Mouse (Mus musculus) lung, embryonic 15.5 days (tissue): ENCODE measurements around the gene Vmac. TPM values are rescaled to one million over a fixed set of nuclear protein-coding genes. Genes with fewer than 3 reads are reported as not detected.
A peak's percentile ranks its signal among the peaks of the same experiment; 100 is the strongest.

Experiments
- ATAC-seq: fragments of 200-750 bp; cut with Nextera tagmentation; 2 replicates; pipeline ENCODE4 v1.8.0; 2017; ENCODE audit warnings: moderate number of reproducible peaks, borderline replicate concordance; ENCODE audit not compliant: low FRiP score, low TSS enrichment; ENCODE audit errors: extremely low read depth
- H3K27ac ChIP-seq: fragments of 300-500 bp; sonication (generic); 2 replicates; pipeline ENCODE4 v1.5.1; 2015; ENCODE audit warnings: moderate library complexity, mild to moderate bottlenecking, inconsistent platforms
- H3K27me3 ChIP-seq: fragments of 300-500 bp; sonication (generic); 2 replicates; pipeline ENCODE4 v1.6.1; 2015; ENCODE audit warnings: inconsistent platforms
- H3K36me3 ChIP-seq: fragments of 300-500 bp; sonication (generic); 2 replicates; pipeline ENCODE4 v1.6.1; 2015; ENCODE audit warnings: inconsistent platforms
- H3K4me1 ChIP-seq: fragments of 300-500 bp; sonication (generic); 2 replicates; pipeline ENCODE4 v1.6.1; 2015; ENCODE audit warnings: inconsistent platforms
- H3K4me2 ChIP-seq: fragments of 300-500 bp; sonication (generic); 2 replicates; pipeline ENCODE4 v1.6.1; 2015; ENCODE audit warnings: inconsistent platforms, mild to moderate bottlenecking, moderate library complexity
- H3K4me3 ChIP-seq: fragments of 300-500 bp; sonication (generic); 2 replicates; pipeline ENCODE4 v1.5.1; 2015; ENCODE audit warnings: mild to moderate bottlenecking, inconsistent platforms
- H3K9ac ChIP-seq: fragments of 300-500 bp; sonication (generic); 2 replicates; pipeline ENCODE4 v1.6.1; 2015; ENCODE audit warnings: inconsistent platforms
- H3K9me3 ChIP-seq: fragments of 300-500 bp; sonication (generic); 2 replicates; pipeline ENCODE4 v1.6.1; 2016; ENCODE audit warnings: inconsistent platforms
- WGBS: fragments of 180-500 bp; shearing (Covaris S2); methylation state at CpG from one replicate; pipeline ENCODE4 v1.1.7; 2015; 5-methylcytosine and 5-hydroxymethylcytosine counted together
- polyA plus RNA-seq: library from polyadenylated mRNA; unstranded; fragments of >200 nt; fragmentation: Nextera tagmentation; extraction: Ambion mirVana; gene quantifications from 2 replicates; pipeline ENCODE4 v1.2.1, GENCODE M21; 2015

The Vmac gene
- polyA plus RNA-seq, 1 experiment from 2014 or later = 16.2 TPM

DNA sequence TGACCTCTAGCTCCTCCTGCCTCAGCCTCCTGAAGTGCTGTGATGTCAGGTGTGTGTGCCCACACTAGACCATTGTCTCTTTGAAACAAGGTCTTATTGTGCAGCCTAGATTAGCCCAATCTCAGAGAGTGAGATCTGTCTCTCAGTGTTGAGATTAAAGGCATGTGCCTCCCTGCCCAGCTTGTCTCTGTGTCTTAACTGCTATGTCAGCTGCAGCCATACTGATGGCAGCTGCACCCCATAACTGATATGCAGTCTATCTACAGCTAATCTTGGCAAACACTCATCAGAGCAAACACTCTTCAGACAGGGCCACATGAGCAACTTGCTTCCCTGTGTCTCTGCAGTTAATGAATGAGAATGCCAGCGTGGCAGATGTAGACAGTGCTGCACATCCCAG lies 11.3 kb downstream of the Vmac start:
- Histone ChIP-seq H3K4me2 (no peak overlapping the region), H3K27me3 (no peaks in the 10 kb centered on the region), H3K4me1 (no peaks in the 10 kb centered on the region), H3K27ac (no peak overlapping the region), H3K4me3 (no peak overlapping the region), H3K9me3 (no peaks in the 10 kb centered on the region), H3K36me3 (peaks cover 96% of the 10 kb centered on the region), H3K9ac (no peak overlapping the region)
- 85% methylated on average over 1 of the region's 1 CpGs for WGBS
- no peak for ATAC-seq

DNA sequence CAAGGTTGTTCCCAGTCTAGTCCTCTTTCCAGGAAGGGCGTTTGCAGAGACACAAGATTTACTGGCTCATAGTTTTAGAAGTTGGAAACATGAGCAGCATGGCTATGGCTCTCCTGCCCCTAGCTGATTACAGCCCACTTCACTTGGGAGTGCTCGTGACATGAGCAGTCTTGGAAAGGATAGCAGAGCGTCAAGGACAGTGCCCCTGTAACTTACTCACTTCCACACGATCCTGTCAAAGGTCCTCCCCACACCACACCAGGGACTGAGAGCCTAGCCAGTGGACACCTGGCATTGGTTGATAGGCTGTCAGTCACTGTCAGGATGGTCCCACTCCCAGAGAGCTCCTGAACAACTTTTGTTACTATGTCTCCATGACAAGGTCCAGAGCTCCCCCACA lies 14.8 kb downstream of the Vmac start:
- WGBS = 72% methylated on average over 4 of the region's 4 CpGs
- no peak overlapping the region for H3K4me3 ChIP-seq
- H3K9ac ChIP-seq = no peak overlapping the region
- H3K27me3 ChIP-seq = no peaks in the 10 kb centered on the region
- no peaks in the 10 kb centered on the region for H3K4me1 ChIP-seq
- H3K9me3 ChIP-seq = no peaks in the 10 kb centered on the region
- no peak for ATAC-seq
- H3K4me2 ChIP-seq = no peak overlapping the region
- H3K27ac ChIP-seq = no peak overlapping the region
- peaks cover 96% of the 10 kb centered on the region for H3K36me3 ChIP-seq

DNA sequence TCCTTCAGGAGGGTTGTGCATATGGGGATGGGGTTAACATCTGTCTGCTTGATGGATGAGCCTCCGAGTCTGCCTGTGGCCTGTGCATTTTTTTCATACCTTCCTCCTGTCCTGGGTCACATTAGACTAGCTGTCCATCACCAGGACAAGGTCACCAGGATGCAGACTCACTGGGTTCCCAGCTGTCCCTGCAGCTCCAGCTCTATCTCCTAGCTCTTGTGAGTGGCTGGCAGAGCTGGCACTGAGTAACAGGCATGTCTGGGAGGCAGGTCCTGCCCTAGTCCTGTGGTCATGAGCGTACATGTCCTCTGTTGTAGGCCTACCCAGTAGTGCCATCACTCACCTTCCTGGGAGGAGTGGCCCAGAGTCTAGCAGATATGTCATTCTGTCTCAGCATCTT lies 17.4 kb downstream of the Vmac start:
- H3K4me1 ChIP-seq = no peaks in the 10 kb centered on the region
- peaks cover 87% of the 10 kb centered on the region for H3K36me3 ChIP-seq
- H3K9me3 ChIP-seq = no peaks in the 10 kb centered on the region
- H3K27ac ChIP-seq = no peak overlapping the region
- no peak overlapping the region for H3K4me3 ChIP-seq
- H3K9ac ChIP-seq = no peak overlapping the region
- no peak for ATAC-seq
- no peak overlapping the region for H3K4me2 ChIP-seq
- WGBS = 54% methylated on average over 2 of the region's 2 CpGs
- no peaks in the 10 kb centered on the region for H3K27me3 ChIP-seq

- H3K27ac ChIP-seq = peak overlapping the region; percentile 24; the same call in 1 of the 2 replicates
- no peak overlapping the region for H3K4me3 ChIP-seq
- 0 out of 2 replicates have a peak, but pooled peaks have one; percentile 48 for ATAC-seq
- no peaks in the 10 kb centered on the region for H3K9me3 ChIP-seq
- H3K4me1 ChIP-seq = peaks cover 5% of the 10 kb centered on the region
- no peak overlapping the region for H3K9ac ChIP-seq
- H3K4me2 ChIP-seq = no peak overlapping the region
- no peaks in the 10 kb centered on the region for H3K27me3 ChIP-seq
- 43% methylated on average over 6 of the region's 6 CpGs for WGBS
- peaks cover 73% of the 10 kb centered on the region for H3K36me3 ChIP-seq
Measured at GRCm38 (mm10) chr17:56693851-56694310, 23.9 kb downstream of the Vmac start.

- Histone ChIP-seq H3K27ac (peak overlapping the region; percentile 24; the same call in 1 of the 2 replicates), H3K36me3 (peaks cover 72% of the 10 kb centered on the region)
Measured at GRCm38 (mm10) chr17:56693395-56693794, 24.4 kb downstream of the Vmac start.

GRCm38 (mm10) chr17:56688689-56689088 lies 29.1 kb downstream of the Vmac start:
- peaks cover 73% of the 10 kb centered on the region for H3K36me3 ChIP-seq
- H3K4me3 ChIP-seq = no peak overlapping the region
- no peaks in the 10 kb centered on the region for H3K27me3 ChIP-seq
- H3K9me3 ChIP-seq = no peaks in the 10 kb centered on the region
- no peak overlapping the region for H3K4me2 ChIP-seq
- peaks cover 3% of the 10 kb centered on the region for H3K4me1 ChIP-seq
- H3K9ac ChIP-seq = no peak overlapping the region
- no peak overlapping the region for H3K27ac ChIP-seq
- no peak for ATAC-seq
- 83% methylated on average over 2 of the region's 2 CpGs for WGBS

More at GRCm38 (mm10) chr17:56693395-56693794, 24.4 kb downstream of the Vmac start:
- no peaks in the 10 kb centered on the region for H3K27me3 ChIP-seq
- H3K9me3 ChIP-seq = no peaks in the 10 kb centered on the region
- WGBS = 57% methylated on average over 1 of the region's 1 CpGs
- H3K4me2 ChIP-seq = no peak overlapping the region
- no peak overlapping the region for H3K4me3 ChIP-seq
- no peak for ATAC-seq
- no peak overlapping the region for H3K9ac ChIP-seq
- peaks cover 5% of the 10 kb centered on the region for H3K4me1 ChIP-seq

DNA sequence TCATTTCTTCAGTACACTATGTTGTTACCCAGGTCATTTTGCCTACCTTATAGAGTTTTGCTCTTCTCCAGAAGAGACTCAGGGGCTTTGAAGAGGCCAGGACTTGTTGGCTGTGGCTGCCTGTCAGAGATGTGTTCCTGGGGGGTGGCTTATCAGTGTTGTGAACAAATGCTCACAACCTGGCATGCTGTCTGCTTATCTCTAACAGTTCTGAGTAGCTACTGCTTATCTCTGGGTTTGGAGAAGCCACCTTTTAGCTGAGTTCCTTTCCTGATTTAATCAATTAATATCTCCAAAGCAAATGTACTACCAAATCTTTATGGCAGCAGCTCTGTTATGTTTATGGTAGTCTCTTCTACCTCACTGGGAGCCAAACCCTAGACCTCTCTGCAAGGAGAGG lies 29.8 kb downstream of the Vmac start:
- H3K9ac ChIP-seq = no peak overlapping the region
- no peaks in the 10 kb centered on the region for H3K4me1 ChIP-seq

DNA sequence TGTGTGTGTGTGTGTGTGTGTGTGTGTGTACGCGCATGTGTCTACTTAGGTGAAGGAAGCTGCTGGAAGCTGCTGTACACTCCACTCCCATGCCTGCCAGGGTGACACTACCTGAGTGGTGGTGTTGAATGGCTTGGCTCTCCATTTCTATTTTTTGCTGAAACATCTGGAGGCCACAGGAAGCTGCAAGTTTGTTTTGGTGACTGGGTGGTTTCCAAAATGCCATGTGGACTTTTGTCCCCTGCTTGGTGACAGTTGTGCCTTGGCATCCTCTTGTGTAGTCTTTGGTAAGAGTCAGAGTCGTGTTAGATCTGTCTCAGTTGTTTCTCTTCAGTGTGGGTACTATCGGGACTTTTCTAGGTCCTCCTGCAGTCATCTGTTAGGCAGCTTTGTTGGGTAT lies 31.0 kb downstream of the Vmac start:
- no peaks in the 10 kb centered on the region for H3K27me3 ChIP-seq
- no peaks in the 10 kb centered on the region for H3K4me1 ChIP-seq
- H3K9ac ChIP-seq = no peak overlapping the region
- H3K9me3 ChIP-seq = no peaks in the 10 kb centered on the region
- no peak overlapping the region for H3K4me3 ChIP-seq
- H3K36me3 ChIP-seq = peaks cover 75% of the 10 kb centered on the region
- no peak overlapping the region for H3K27ac ChIP-seq
- WGBS = 85% methylated on average over 3 of the region's 4 CpGs
- no peak for ATAC-seq
- H3K4me2 ChIP-seq = no peak overlapping the region

More for the DNA sequence above, 29.8 kb downstream of the Vmac start:
- Histone ChIP-seq H3K4me2 (no peak overlapping the region), H3K27me3 (no peaks in the 10 kb centered on the region), H3K9me3 (no peaks in the 10 kb centered on the region), H3K4me3 (no peak overlapping the region), H3K27ac (no peak overlapping the region), H3K36me3 (peaks cover 74% of the 10 kb centered on the region)
- no peak for ATAC-seq

DNA sequence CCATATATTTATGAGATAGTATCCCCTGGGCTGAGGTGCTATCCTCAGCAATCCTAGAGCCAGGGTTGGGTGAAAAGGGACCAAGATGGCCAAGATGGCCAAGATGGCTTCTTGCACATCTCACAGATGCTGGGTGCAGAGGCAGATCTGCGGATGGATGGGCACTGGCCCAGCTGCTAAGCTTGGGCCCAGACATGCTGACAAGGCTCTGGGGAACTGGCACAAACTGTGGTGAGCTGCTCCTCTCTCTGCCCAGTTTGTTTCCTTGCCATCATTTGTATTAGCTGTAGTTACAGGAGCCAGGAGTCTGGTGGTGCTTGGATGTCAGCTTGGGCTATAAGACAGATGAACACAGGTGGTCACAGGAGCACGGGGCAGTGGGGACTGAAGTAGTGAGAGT lies 33.2 kb downstream of the Vmac start:
- no peak overlapping the region for H3K4me3 ChIP-seq
- WGBS = 76% methylated on average over 2 of the region's 2 CpGs
- no peak overlapping the region for H3K27ac ChIP-seq
- H3K27me3 ChIP-seq = no peaks in the 10 kb centered on the region
- peaks cover 69% of the 10 kb centered on the region for H3K36me3 ChIP-seq
- no peak overlapping the region for H3K9ac ChIP-seq
- no peak overlapping the region for H3K4me2 ChIP-seq
- H3K4me1 ChIP-seq = no peaks in the 10 kb centered on the region
- H3K9me3 ChIP-seq = no peaks in the 10 kb centered on the region
- no peak for ATAC-seq

DNA sequence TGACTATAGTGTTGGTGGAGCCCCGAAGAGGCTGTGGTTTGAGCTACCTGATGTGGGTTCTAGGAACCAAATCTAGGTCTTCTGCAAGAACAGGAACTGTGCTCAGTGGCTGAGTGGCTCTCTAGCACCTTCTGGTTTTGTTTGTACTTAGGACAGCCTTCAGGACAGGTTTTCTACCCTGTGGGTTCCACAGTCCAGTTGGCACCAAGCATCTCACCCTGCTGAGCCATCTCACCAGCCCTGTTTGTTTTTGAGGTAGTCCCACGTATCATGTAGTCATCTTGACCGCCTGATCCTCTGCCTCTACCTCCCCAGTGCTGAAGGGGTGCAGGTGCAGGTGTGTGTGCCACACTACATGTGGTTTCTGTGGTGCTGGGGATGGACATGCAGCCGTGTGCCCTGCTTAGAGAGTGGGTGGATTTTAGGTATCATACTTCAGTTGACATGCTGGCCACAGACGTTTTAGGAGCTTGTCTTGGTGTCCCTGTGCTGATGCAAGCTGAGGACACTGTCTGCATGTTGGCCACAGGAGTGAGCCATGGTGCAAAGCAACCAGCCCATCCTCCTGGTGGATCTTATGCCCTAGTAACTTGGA lies 34.2 kb downstream of the Vmac start:
- no peaks in the 10 kb centered on the region for H3K9me3 ChIP-seq
- ATAC-seq = no peak
- H3K4me1 ChIP-seq = no peaks in the 10 kb centered on the region
- no peak overlapping the region for H3K4me3 ChIP-seq
- no peak overlapping the region for H3K4me2 ChIP-seq
- 80% methylated on average over 5 of the region's 5 CpGs for WGBS
- H3K27ac ChIP-seq = no peak overlapping the region
- H3K36me3 ChIP-seq = peaks cover 60% of the 10 kb centered on the region
- H3K9ac ChIP-seq = no peak overlapping the region
- no peaks in the 10 kb centered on the region for H3K27me3 ChIP-seq

DNA sequence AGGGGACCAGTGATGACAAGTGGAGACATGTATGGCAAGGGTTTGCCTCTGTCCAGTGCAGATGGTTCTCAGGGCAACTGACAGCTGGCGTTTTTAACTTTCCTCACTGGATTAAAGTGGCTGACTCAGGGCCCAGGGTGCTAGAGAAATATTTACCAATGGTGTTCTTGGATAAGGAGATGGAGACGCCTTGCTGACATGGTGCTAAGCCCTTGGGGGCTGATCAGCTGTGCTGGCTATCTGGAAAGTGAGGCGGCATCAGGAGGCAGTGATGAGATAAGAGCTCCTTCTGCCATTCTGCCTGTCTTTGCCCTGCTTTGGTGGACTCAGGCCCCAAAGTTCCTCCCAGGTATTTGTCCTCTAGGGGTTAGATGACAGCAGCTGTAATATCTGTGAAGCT lies 34.9 kb downstream of the Vmac start:
- no peaks in the 10 kb centered on the region for H3K4me1 ChIP-seq
- no peak for ATAC-seq
- H3K4me2 ChIP-seq = no peak overlapping the region
- H3K4me3 ChIP-seq = no peak overlapping the region
- H3K27ac ChIP-seq = no peak overlapping the region
- peaks cover 52% of the 10 kb centered on the region for H3K36me3 ChIP-seq
- H3K27me3 ChIP-seq = no peaks in the 10 kb centered on the region
- H3K9me3 ChIP-seq = no peaks in the 10 kb centered on the region
- 33% methylated on average over 3 of the region's 3 CpGs for WGBS
- H3K9ac ChIP-seq = no peak overlapping the region

- no peak overlapping the region for H3K27ac ChIP-seq
- 63% methylated on average over 4 of the region's 4 CpGs for WGBS
- H3K36me3 ChIP-seq = peaks cover 52% of the 10 kb centered on the region
- no peaks in the 10 kb centered on the region for H3K27me3 ChIP-seq
- no peak overlapping the region for H3K4me2 ChIP-seq
- no peak for ATAC-seq
- no peaks in the 10 kb centered on the region for H3K9me3 ChIP-seq
- H3K4me1 ChIP-seq = no peaks in the 10 kb centered on the region
- H3K9ac ChIP-seq = no peak overlapping the region
- H3K4me3 ChIP-seq = no peak overlapping the region
Measured at GRCm38 (mm10) chr17:56681791-56682190, 36.0 kb downstream of the Vmac start.
